Comparison of ENCODE assay signal across 20 mouse cellular contexts in the genomic region with DNA sequence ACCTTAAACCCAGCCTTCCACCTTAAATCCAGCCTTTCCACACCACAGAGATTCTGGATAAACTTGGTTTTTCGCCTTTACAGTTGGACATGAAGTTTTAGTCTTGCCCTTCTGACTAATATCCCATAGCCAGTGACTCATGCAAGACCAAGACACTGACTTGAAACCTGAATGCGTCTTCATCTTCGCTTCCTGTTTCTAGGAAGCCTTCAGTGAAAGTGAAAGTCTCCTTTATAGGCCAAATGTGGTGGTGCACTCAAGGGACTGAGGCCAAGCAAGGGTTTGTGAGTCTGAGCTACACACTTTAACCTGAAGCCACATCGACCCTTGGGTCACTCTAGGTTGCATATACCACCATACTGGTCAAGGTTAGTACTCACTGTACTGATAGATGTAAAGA. TPM values are rescaled to one million over a fixed set of nuclear protein-coding genes. Genes with fewer than 3 reads are reported as not detected.
"Had no signal": no experiment of that assay in that cellular context is flagged by ENCODE, and none has a peak within 500 bp of the region (broad histone marks: within the 10 kb centered on the region; RNA-seq: fewer than 3 reads in every experiment).

No protein-coding gene starts in this region.

- H3K9me3 ChIP-seq: kidney, embryonic 15.5 days; liver, embryonic 12.5 days; liver, embryonic 15.5 days; lung, embryonic 15.5 days; midbrain, embryonic 10.5 days; midbrain, embryonic 13.5 days had no signal

- H3K36me3 ChIP-seq: kidney, embryonic 15.5 days; liver, embryonic 12.5 days; liver, embryonic 15.5 days; lung, embryonic 15.5 days; midbrain, embryonic 10.5 days; neural tube, embryonic 13.5 days had no signal

- DNase-seq: kidney, adult 8-10 months; kidney, postnatal 10 days; kidney, postnatal 36 days; layer of hippocampus, postnatal 36 days; lung, adult 18-20 months; lung, postnatal 14 days; lung, postnatal 4 days; thymus, postnatal 36 days had no signal

- ATAC-seq: liver, embryonic 12.5 days; midbrain, embryonic 13.5 days; midbrain, embryonic 16.5 days had no signal

- H3K4me2 ChIP-seq: kidney, embryonic 15.5 days; liver, embryonic 12.5 days; liver, embryonic 15.5 days; lung, embryonic 15.5 days; midbrain, embryonic 13.5 days; neural tube, embryonic 13.5 days had no signal

- H3K4me1 ChIP-seq: kidney, embryonic 15.5 days; liver, embryonic 12.5 days; liver, embryonic 15.5 days; lung, embryonic 15.5 days; megakaryocyte, embryonic 14.5 days; midbrain, embryonic 10.5 days; neural tube, embryonic 13.5 days had no signal

- H3K4me3 ChIP-seq: kidney, embryonic 15.5 days; left cerebral cortex, adult 2 months; liver, embryonic 12.5 days; liver, embryonic 15.5 days; lung, embryonic 15.5 days; megakaryocyte, embryonic 14.5 days; midbrain, embryonic 10.5 days; midbrain, embryonic 13.5 days; myocyte; neural tube, embryonic 13.5 days had no signal

- H3K27me3 ChIP-seq: kidney, embryonic 15.5 days; liver, embryonic 12.5 days; liver, embryonic 15.5 days; lung, embryonic 15.5 days; megakaryocyte, embryonic 14.5 days; midbrain, embryonic 13.5 days; neural tube, embryonic 13.5 days had no signal

- H3K27ac ChIP-seq: kidney, embryonic 15.5 days; left cerebral cortex, adult 2 months; liver, embryonic 12.5 days; liver, embryonic 15.5 days; lung, embryonic 15.5 days; midbrain, embryonic 10.5 days; midbrain, embryonic 13.5 days; neural tube, embryonic 13.5 days; stomach, postnatal 0 days had no signal

- H3K9ac ChIP-seq: kidney, embryonic 15.5 days; liver, embryonic 12.5 days; liver, embryonic 15.5 days; lung, embryonic 15.5 days; midbrain, embryonic 13.5 days; neural tube, embryonic 13.5 days had no signal

RNA-seq across cellular contexts. Expression of gene Ptpro, which starts 50.4 kb away (rescaled TPM):
- polyA plus RNA-seq: myocyte had no signal
